Mouse (Mus musculus): ENCODE data around the gene Gmnc. TPM values are rescaled to one million over a fixed set of nuclear protein-coding genes. Genes with fewer than 3 reads are reported as not detected.

Gmnc gene
- 1 to 10 TPM; 3.2 to 3.5 TPM for total RNA-seq (2021)

GRCm38 (mm10) chr16:26991477-26992300, at the start of gene Gmnc:
TSS of gene Gmnc (minus strand) at chr16:26991652.
- DNase-seq = no peak

- DNase-seq = no peak
Observed at GRCm38 (mm10) chr16:27027281-27027680, 35.8 kb upstream of the Gmnc start.

GRCm38 (mm10) chr16:27026226-27026625, 34.8 kb upstream of the Gmnc start:
- DNase-seq = no peak

- no peak for DNase-seq
Observed at GRCm38 (mm10) chr16:27022746-27023145, 31.3 kb upstream of the Gmnc start.

GRCm38 (mm10) chr16:27017309-27017708, 25.9 kb upstream of the Gmnc start:
- no peak for DNase-seq

GRCm38 (mm10) chr16:27002714-27003113, 11.3 kb upstream of the Gmnc start:
- DNase-seq = no peak

- DNase-seq = no peak
Observed at GRCm38 (mm10) chr16:26999563-26999962, 8.1 kb upstream of the Gmnc start.

GRCm38 (mm10) chr16:26989415-26990315, 1.8 kb downstream of the Gmnc start:
- peak in 1 of 2 experiments; percentile 11 for DNase-seq

- DNase-seq = no peak
Observed at GRCm38 (mm10) chr16:26988188-26988587, 3.3 kb downstream of the Gmnc start.

- DNase-seq = no peak
Observed at GRCm38 (mm10) chr16:26985796-26986195, 5.7 kb downstream of the Gmnc start.

- DNase-seq = no peak
Observed at GRCm38 (mm10) chr16:26982112-26982511, 9.3 kb downstream of the Gmnc start.

GRCm38 (mm10) chr16:26967967-26968366, 23.5 kb downstream of the Gmnc start:
- DNase-seq = peak in 1 of 2 experiments; percentile 8

GRCm38 (mm10) chr16:26966830-26967229, 24.6 kb downstream of the Gmnc start:
- DNase-seq = no peak

GRCm38 (mm10) chr16:26961971-26962370, 29.5 kb downstream of the Gmnc start:
- DNase-seq = no peak

- no peak for DNase-seq
Observed at GRCm38 (mm10) chr16:26951601-26952000, 39.9 kb downstream of the Gmnc start.

GRCm38 (mm10) chr16:26950209-26950608, 41.2 kb downstream of the Gmnc start:
- no peak for DNase-seq

GRCm38 (mm10) chr16:26903968-26904367, 87.5 kb downstream of the Gmnc start:
- DNase-seq = no peak

GRCm38 (mm10) chr16:26901471-26901870, 90.0 kb downstream of the Gmnc start:
- DNase-seq = peak; percentile 9 to 18

- DNase-seq = no peak
Observed at GRCm38 (mm10) chr16:26886337-26886736, 105.1 kb downstream of the Gmnc start.

GRCm38 (mm10) chr16:26876885-26877284, 114.6 kb downstream of the Gmnc start:
- no peak for DNase-seq
